Mouse (Mus musculus) liver, postnatal 0 days (tissue): ENCODE results near the gene Dnajc14.
"Not testable (repeated sequence)": the region's sequence is repeated elsewhere in the genome, so short reads cannot be mapped to it uniquely, and the experiment has no call there.

ENCODE experiments used
- CTCF ChIP-seq: sonication (generic); IDR thresholded peaks from 2 replicates; pipeline ENCODE4 v1.5.1; 2016; ENCODE audit warnings: antibody characterized with exemption, low read depth
- EP300 ChIP-seq: IDR thresholded peaks from 2 replicates; pipeline ENCODE4 v1.6.1; 2016; ENCODE audit warnings: antibody characterized with exemption, low read depth, mild to moderate bottlenecking

DNA sequence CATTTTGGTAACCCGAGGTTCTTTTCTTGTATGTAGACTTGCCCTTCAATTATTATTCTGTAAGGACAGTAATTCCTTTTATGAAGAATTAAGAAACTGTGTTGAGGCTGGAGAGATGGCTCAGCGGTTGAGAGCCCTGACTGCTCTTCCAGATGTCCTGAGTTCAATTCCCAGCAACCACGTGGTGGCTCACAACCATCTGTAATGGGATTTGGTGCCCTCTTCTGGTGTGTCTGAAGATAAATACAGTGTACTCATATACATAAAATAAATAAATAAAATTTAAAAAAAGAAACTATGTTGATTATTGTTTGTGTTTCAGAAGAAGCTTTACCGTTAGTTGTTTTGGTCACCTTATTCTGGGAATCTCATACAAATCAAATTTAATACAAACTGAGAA, 19.2 kb downstream of the Dnajc14 start:
- TF ChIP-seq CTCF = 0 out of 2 replicates have a peak, but pooled peaks have one; percentile 4
- not testable (repeated sequence) for TF ChIP-seq EP300
